Mouse (Mus musculus): Measurements from ENCODE around the gene Xpc.

Gene Xpc

GRCm38 (mm10) chr6:91525544-91525943 lies 9.9 kb upstream of the Xpc start:
- no peak for DNase-seq (ENCODE audit: low read depth, low spot score)

- DNase-seq (ENCODE audit: low read depth, low spot score) = no peak
These were observed 7.1 kb upstream of the Xpc start for GRCm38 (mm10) chr6:91522816-91523215.

- DNase-seq (ENCODE audit: low read depth, low spot score) = no peak
These were observed 2.8 kb upstream of the Xpc start for GRCm38 (mm10) chr6:91518454-91519020.

- DNase-seq (ENCODE audit: low read depth, low spot score) = no peak
These were observed 838 bp downstream of the Xpc start for GRCm38 (mm10) chr6:91514737-91515362.

GRCm38 (mm10) chr6:91514135-91514534 lies 1.6 kb downstream of the Xpc start:
- DNase-seq (ENCODE audit: low read depth, low spot score) = no peak

GRCm38 (mm10) chr6:91510211-91510610 lies 5.5 kb downstream of the Xpc start:
- no peak for DNase-seq (ENCODE audit: low read depth, low spot score)

- no peak for DNase-seq (ENCODE audit: low read depth, low spot score)
These were observed 6.4 kb downstream of the Xpc start for GRCm38 (mm10) chr6:91509326-91509725.

GRCm38 (mm10) chr6:91508041-91508440 lies 7.6 kb downstream of the Xpc start:
- no peak for DNase-seq (ENCODE audit: low read depth, low spot score)

- no peak for DNase-seq (ENCODE audit: low read depth, low spot score)
These were observed 9.7 kb downstream of the Xpc start for GRCm38 (mm10) chr6:91506036-91506435.

GRCm38 (mm10) chr6:91503302-91503701 lies 12.4 kb downstream of the Xpc start:
- no peak for DNase-seq (ENCODE audit: low read depth, low spot score)

GRCm38 (mm10) chr6:91494526-91494925 lies 21.2 kb downstream of the Xpc start:
- DNase-seq (ENCODE audit: low read depth, low spot score) = no peak

- DNase-seq (ENCODE audit: low read depth, low spot score) = no peak
These were observed 22.6 kb downstream of the Xpc start for GRCm38 (mm10) chr6:91493053-91493452.

- DNase-seq (ENCODE audit: low read depth, low spot score) = no peak
These were observed 24.7 kb downstream of the Xpc start for GRCm38 (mm10) chr6:91491004-91491403.

GRCm38 (mm10) chr6:91489872-91490271 lies 25.8 kb downstream of the Xpc start:
- DNase-seq (ENCODE audit: low read depth, low spot score) = no peak

- DNase-seq (ENCODE audit: low read depth, low spot score) = no peak
These were observed 27.0 kb downstream of the Xpc start for GRCm38 (mm10) chr6:91488496-91489212.

- DNase-seq (ENCODE audit: low read depth, low spot score) = no peak
These were observed 28.8 kb downstream of the Xpc start for GRCm38 (mm10) chr6:91486736-91487453.

- no peak for DNase-seq (ENCODE audit: low read depth, low spot score)
These were observed 32.3 kb downstream of the Xpc start for GRCm38 (mm10) chr6:91483371-91483770.

GRCm38 (mm10) chr6:91476541-91476940 lies 39.1 kb downstream of the Xpc start:
- DNase-seq (ENCODE audit: low read depth, low spot score) = no peak

- no peak for DNase-seq (ENCODE audit: low read depth, low spot score)
These were observed 41.1 kb downstream of the Xpc start for GRCm38 (mm10) chr6:91474441-91475190.

- no peak for DNase-seq (ENCODE audit: low read depth, low spot score)
These were observed 41.8 kb downstream of the Xpc start for GRCm38 (mm10) chr6:91473805-91474440.

Data from brain, embryonic 18.5 days (tissue).